10 mouse cellular contexts compared by ENCODE assay signal in genomic region chr9:33856169-33856568, GRCm38 (mm10).
DNase-seq lines count a peak whose midpoint lies in the region; ATAC-seq and TF ChIP-seq lines count a peak whose summit lies in the region.
"Had no signal": no experiment of that assay in that cellular context is flagged by ENCODE, and none has a peak within 500 bp of the region (broad histone marks: within the 10 kb centered on the region; RNA-seq: fewer than 3 reads in every experiment).

No protein-coding gene starts in this region.

- no peak overlapping the region for H3K4me3 ChIP-seq in forebrain, postnatal 0 days (ENCODE audit: low read depth, low read length)
- H3K4me3 ChIP-seq in forebrain, embryonic 15.5 days, result no peak overlapping the region
- no peak overlapping the region for H3K4me3 ChIP-seq in midbrain, embryonic 10.5 days
- H3K4me3 ChIP-seq in midbrain, embryonic 16.5 days (ENCODE audit: low read depth, low read length), result no peak overlapping the region
- H3K4me3 ChIP-seq: lung, embryonic 15.5 days; stomach, embryonic 15.5 days had no signal

- H3K4me1 ChIP-seq in forebrain, postnatal 0 days (ENCODE audit: insufficient read depth), result no peaks in the 10 kb centered on the region
- H3K4me1 ChIP-seq in forebrain, embryonic 15.5 days, result no peaks in the 10 kb centered on the region
- H3K4me1 ChIP-seq in midbrain, embryonic 10.5 days, result no peaks in the 10 kb centered on the region
- H3K4me1 ChIP-seq in midbrain, embryonic 16.5 days (ENCODE audit: control insufficient read depth, insufficient read depth, low read length), result no peaks in the 10 kb centered on the region
- H3K4me1 ChIP-seq: lung, embryonic 15.5 days; stomach, embryonic 15.5 days had no signal

- WGBS in forebrain, postnatal 0 days, result 45% methylated on average over 2 of the region's 2 CpGs
- 35% methylated on average over 2 of the region's 2 CpGs for WGBS in forebrain, embryonic 15.5 days
- WGBS in midbrain, embryonic 10.5 days, result 36% methylated on average over 2 of the region's 2 CpGs
- 43% methylated on average over 2 of the region's 2 CpGs for WGBS in midbrain, embryonic 16.5 days

- no peaks in the 10 kb centered on the region for H3K9me3 ChIP-seq in forebrain, postnatal 0 days (ENCODE audit: low read length)
- no peaks in the 10 kb centered on the region for H3K9me3 ChIP-seq in forebrain, embryonic 15.5 days
- H3K9me3 ChIP-seq in midbrain, embryonic 10.5 days (replicated peaks), result no peaks in the 10 kb centered on the region
- no peaks in the 10 kb centered on the region for H3K9me3 ChIP-seq in midbrain, embryonic 16.5 days (replicated peaks; ENCODE audit: control insufficient read depth, low read length, poor library complexity, severe bottlenecking)
- H3K9me3 ChIP-seq: lung, embryonic 15.5 days; stomach, embryonic 15.5 days had no signal

- no peak overlapping the region for H3K4me2 ChIP-seq in forebrain, postnatal 0 days (ENCODE audit: low read depth)
- no peak overlapping the region for H3K4me2 ChIP-seq in forebrain, embryonic 15.5 days (replicated peaks)
- no peak overlapping the region for H3K4me2 ChIP-seq in midbrain, embryonic 16.5 days (ENCODE audit: low read length)
- H3K4me2 ChIP-seq: lung, embryonic 15.5 days; stomach, embryonic 15.5 days had no signal

- H3K36me3 ChIP-seq in forebrain, postnatal 0 days (ENCODE audit: insufficient read depth), result no peaks in the 10 kb centered on the region
- H3K36me3 ChIP-seq in forebrain, embryonic 15.5 days, result no peaks in the 10 kb centered on the region
- H3K36me3 ChIP-seq in midbrain, embryonic 10.5 days, result no peaks in the 10 kb centered on the region
- H3K36me3 ChIP-seq in midbrain, embryonic 16.5 days (ENCODE audit: control insufficient read depth, insufficient read depth, low read length), result no peaks in the 10 kb centered on the region
- H3K36me3 ChIP-seq: lung, embryonic 15.5 days; stomach, embryonic 15.5 days had no signal

- peak; percentile 54 for TF ChIP-seq CTCF in forebrain, postnatal 0 days (IDR thresholded peaks at IDR 0.05; ENCODE audit: low read depth)

- no peak for ATAC-seq in forebrain, postnatal 0 days
- ATAC-seq in forebrain, embryonic 15.5 days (replicated peaks), result no peak
- ATAC-seq in midbrain, embryonic 16.5 days, result no peak
- no peak for ATAC-seq in frontal cortex, adult (ENCODE audit: low TSS enrichment)

- no peak overlapping the region for H3K9ac ChIP-seq in forebrain, postnatal 0 days
- H3K9ac ChIP-seq in forebrain, embryonic 15.5 days (replicated peaks), result no peak overlapping the region
- H3K9ac ChIP-seq in midbrain, embryonic 16.5 days (ENCODE audit: low read depth, low read length), result no peak overlapping the region
- H3K9ac ChIP-seq: lung, embryonic 15.5 days; stomach, embryonic 15.5 days had no signal

- no peak overlapping the region for H3K27ac ChIP-seq in forebrain, postnatal 0 days (ENCODE audit: low read depth, low read length)
- H3K27ac ChIP-seq in forebrain, embryonic 15.5 days (replicated peaks), result no peak overlapping the region
- no peak overlapping the region for H3K27ac ChIP-seq in midbrain, embryonic 10.5 days (replicated peaks)
- no peak overlapping the region for H3K27ac ChIP-seq in midbrain, embryonic 16.5 days (ENCODE audit: low read length)
- H3K27ac ChIP-seq: lung, embryonic 15.5 days; stomach, embryonic 15.5 days had no signal

- no peaks in the 10 kb centered on the region for H3K27me3 ChIP-seq in forebrain, postnatal 0 days (ENCODE audit: insufficient read depth, low read length)
- H3K27me3 ChIP-seq in forebrain, embryonic 15.5 days, result no peaks in the 10 kb centered on the region
- H3K27me3 ChIP-seq in midbrain, embryonic 10.5 days (ENCODE audit: low read depth, poor library complexity, severe bottlenecking), result no peaks in the 10 kb centered on the region
- H3K27me3 ChIP-seq in midbrain, embryonic 16.5 days (ENCODE audit: control insufficient read depth, insufficient read depth, low read depth, low read length), result no peaks in the 10 kb centered on the region
- H3K27me3 ChIP-seq: stomach, embryonic 15.5 days had no signal

- peak; percentile 31 for DNase-seq in forebrain, postnatal 0 days
- peak; percentile 22 for DNase-seq in midbrain, embryonic 10.5 days (ENCODE audit: low spot score)
- DNase-seq in adrenal gland, postnatal 14 days, result peak; percentile 48
- peak; percentile 84 for DNase-seq in kidney, postnatal 10 days
- peak; percentile 2 for DNase-seq in retina, postnatal 7 days (ENCODE audit: low read depth, low spot score)

Comparison
In these comparisons a context has a peak if more than half of its experiments do, and no peak if none do; other contexts are left out.
1. DNase-seq: peak in every context shown above with its lines; median percentile 84 in kidney, postnatal 10 days; 48 in adrenal gland, postnatal 14 days; 31 in forebrain, postnatal 0 days; 22 in midbrain, embryonic 10.5 days; 2 in retina, postnatal 7 days.